Mouse (Mus musculus) neural tube, embryonic 13.5 days (tissue): Measurements from ENCODE around the gene Zkscan2. TPM values are rescaled to one million over a fixed set of nuclear protein-coding genes. Genes with fewer than 3 reads are reported as not detected.

ENCODE experiments used
- ATAC-seq: fragments of 200-750 bp; cut with Nextera tagmentation; 2 replicates; pipeline ENCODE4 v1.8.0; 2017; ENCODE audit warnings: low read depth, mild to moderate bottlenecking, moderate TSS enrichment, moderate library complexity
- H3K27ac ChIP-seq: fragments of 300-500 bp; sonication (generic); replicated peaks from 2 replicates; pipeline ENCODE4 v1.5.1; 2015; ENCODE audit warnings: moderate library complexity, mild to moderate bottlenecking, inconsistent platforms
- H3K27me3 ChIP-seq: fragments of 300-500 bp; sonication (generic); 2 replicates; pipeline ENCODE4 v1.6.1; 2015; ENCODE audit warnings: mild to moderate bottlenecking, inconsistent platforms
- H3K36me3 ChIP-seq: fragments of 300-500 bp; sonication (generic); 2 replicates; pipeline ENCODE4 v1.6.1; 2015; ENCODE audit warnings: mild to moderate bottlenecking, inconsistent platforms
- H3K4me1 ChIP-seq: fragments of 300-500 bp; sonication (generic); replicated peaks from 2 replicates; pipeline ENCODE4 v1.6.1; 2015; ENCODE audit warnings: inconsistent platforms
- H3K4me2 ChIP-seq: fragments of 300-500 bp; sonication (generic); 2 replicates; pipeline ENCODE4 v1.6.1; 2015; ENCODE audit warnings: inconsistent platforms, mild to moderate bottlenecking, moderate library complexity
- H3K4me3 ChIP-seq: fragments of 300-500 bp; sonication (generic); 2 replicates; pipeline ENCODE4 v1.5.1; 2015; ENCODE audit warnings: mild to moderate bottlenecking, inconsistent platforms
- H3K9ac ChIP-seq: fragments of 300-500 bp; sonication (generic); 2 replicates; pipeline ENCODE4 v1.6.1; 2015; ENCODE audit warnings: moderate library complexity, mild to moderate bottlenecking, inconsistent platforms
- H3K9me3 ChIP-seq: fragments of 300-500 bp; sonication (generic); 2 replicates; pipeline ENCODE4 v1.6.1; 2016; ENCODE audit warnings: inconsistent platforms
- WGBS: fragments of 180-500 bp; shearing (Covaris S2); methylation state at CpG from one replicate; pipeline ENCODE4 v1.1.7; 2015; 5-methylcytosine and 5-hydroxymethylcytosine counted together
- polyA plus RNA-seq: library from polyadenylated mRNA; unstranded; fragments of >200 nt; fragmentation: Nextera tagmentation; extraction: Ambion mirVana; gene quantifications from 2 replicates; pipeline ENCODE4 v1.2.1, GENCODE M21; 2015

The Zkscan2 gene
- polyA plus RNA-seq, 1 experiment from 2014 or later = 10.7 TPM

DNA sequence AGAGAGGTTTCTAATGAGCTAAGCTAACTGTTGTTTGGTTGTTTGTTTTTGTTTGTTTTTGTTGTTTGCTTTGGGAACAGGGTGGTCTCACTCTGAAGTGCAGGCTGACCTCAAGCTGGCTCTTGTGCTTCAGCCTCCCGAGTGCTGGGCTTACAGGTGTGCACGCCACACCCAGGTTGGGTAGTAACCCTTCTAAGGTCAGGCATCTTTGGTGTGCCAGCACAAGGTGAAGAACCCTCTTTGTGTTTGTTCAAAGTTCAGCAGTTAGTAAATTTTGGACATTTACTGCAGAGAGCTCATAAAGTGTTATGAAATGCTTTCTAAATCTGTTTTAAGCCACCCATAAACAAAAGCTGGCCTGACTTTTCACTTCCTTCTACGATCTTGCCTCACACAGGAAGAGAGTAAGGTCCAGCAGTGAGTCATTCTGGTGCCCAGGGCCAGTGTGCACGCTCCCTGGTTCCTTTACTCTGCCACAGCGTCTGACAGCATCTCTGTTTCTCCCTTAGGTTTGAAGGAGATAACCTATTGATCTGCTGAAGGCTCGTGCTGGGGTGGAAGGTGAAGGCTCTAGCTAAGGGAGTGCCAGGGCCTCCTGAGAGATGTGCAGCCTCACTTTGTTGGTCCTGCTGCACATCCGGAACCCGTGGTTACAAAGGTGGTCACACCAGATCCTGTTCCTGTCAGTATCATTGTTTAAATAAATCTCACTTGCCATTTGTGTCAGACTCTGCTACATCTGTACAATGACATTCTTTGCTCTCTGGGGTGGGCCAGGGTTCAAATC is 70.4 kb downstream of the Zkscan2 start:
- Histone ChIP-seq H3K27me3 (no peaks in the 10 kb centered on the region), H3K9me3 (peaks cover 4% of the 10 kb centered on the region; the same call in 1 of the 2 replicates), H3K27ac (no peak overlapping the region), H3K36me3 (peaks cover 58% of the 10 kb centered on the region), H3K4me1 (no peaks in the 10 kb centered on the region), H3K9ac (no peak overlapping the region), H3K4me2 (no peak overlapping the region), H3K4me3 (no peak overlapping the region)
- ATAC-seq = no peak
- WGBS = 87% methylated on average over 8 of the region's 8 CpGs

Other genes starting within 250 kb of the Zkscan2 start
- 81.8 and 86.1 TPM in 2 replicates for gene Lcmt1, start 130.7 kb downstream of the Zkscan2 start, polyA plus RNA-seq
- 14.2 and 16.3 TPM in 2 replicates for gene Arhgap17, start 130.5 kb downstream of the Zkscan2 start, polyA plus RNA-seq
- not detected in 2 replicates for gene Aqp8, start 38.2 kb downstream of the Zkscan2 start, polyA plus RNA-seq